Mouse (Mus musculus): Measurements from ENCODE around the gene Hist1h2ak. TPM values are rescaled to one million over a fixed set of nuclear protein-coding genes. Genes with fewer than 3 reads are reported as not detected.
"Not testable (repeated sequence)": the region's sequence is repeated elsewhere in the genome, so short reads cannot be mapped to it uniquely, and the experiment has no call there.

Hist1h2ak gene
- total RNA-seq (2021) = 10 to 100 TPM; 11.8 to 15.2 TPM
- long read RNA-seq = 0 reads

- DNase-seq (ENCODE audit: low spot score in 2 of 2) = peak; percentile 74 to 91
Measured at GRCm38 (mm10) chr13:21753524-21754285, at the start of gene Hist1h2ak, which contains the start of gene Hist1h2bn. Hist1h2ak (minus strand) TSS chr13:21753827. Hist1h2bn (plus strand) TSS chr13:21754123.

- not testable (repeated sequence) for DNase-seq (ENCODE audit: low spot score in 2 of 2)
Measured at GRCm38 (mm10) chr13:21803058-21803457, 49.4 kb upstream of the Hist1h2ak start.

- DNase-seq (ENCODE audit: low spot score in 2 of 2) = not testable (repeated sequence)
Measured at GRCm38 (mm10) chr13:21797163-21797562, 43.5 kb upstream of the Hist1h2ak start.

- DNase-seq (ENCODE audit: low spot score in 2 of 2) = no peak
Measured at GRCm38 (mm10) chr13:21795584-21795983, 42.0 kb upstream of the Hist1h2ak start.

GRCm38 (mm10) chr13:21790601-21791283 lies 37.1 kb upstream of the Hist1h2ak start:
- DNase-seq (ENCODE audit: low spot score in 2 of 2) = no peak

GRCm38 (mm10) chr13:21789925-21790324 lies 36.3 kb upstream of the Hist1h2ak start:
- DNase-seq (ENCODE audit: low spot score in 2 of 2) = no peak

- DNase-seq (ENCODE audit: low spot score in 2 of 2) = no peak
Measured at GRCm38 (mm10) chr13:21787760-21788593, 34.4 kb upstream of the Hist1h2ak start.

GRCm38 (mm10) chr13:21786899-21787629 lies 33.4 kb upstream of the Hist1h2ak start, which contains the start of the genes Hist1h2an and Hist1h2bp:
Hist1h2an (minus strand) TSS chr13:21787218.
Hist1h2bp (plus strand) TSS chr13:21787461.
- peak; percentile 87 to 95 for DNase-seq (ENCODE audit: low spot score in 2 of 2)

- no peak for DNase-seq (ENCODE audit: low spot score in 2 of 2)
Measured at GRCm38 (mm10) chr13:21786189-21786898, 32.7 kb upstream of the Hist1h2ak start.

GRCm38 (mm10) chr13:21784311-21784710 lies 30.7 kb upstream of the Hist1h2ak start:
- DNase-seq (ENCODE audit: low spot score in 2 of 2) = no peak

GRCm38 (mm10) chr13:21783734-21784161 lies 30.1 kb upstream of the Hist1h2ak start:
- peak in 1 of 2 experiments; percentile 39 for DNase-seq (ENCODE audit: low spot score in 2 of 2)

GRCm38 (mm10) chr13:21783255-21783617 lies 29.6 kb upstream of the Hist1h2ak start, which contains the start of gene Hist1h3i:
Hist1h3i (minus strand) TSS chr13:21783370.
- DNase-seq (ENCODE audit: low spot score in 2 of 2) = peak; percentile 54 to 86

GRCm38 (mm10) chr13:21782361-21783254 lies 29.0 kb upstream of the Hist1h2ak start:
- DNase-seq (ENCODE audit: low spot score in 2 of 2) = not testable (repeated sequence)

- DNase-seq (ENCODE audit: low spot score in 2 of 2) = no peak
Measured at GRCm38 (mm10) chr13:21781639-21782038, 28.0 kb upstream of the Hist1h2ak start.

GRCm38 (mm10) chr13:21781021-21781555 lies 27.5 kb upstream of the Hist1h2ak start:
- DNase-seq (ENCODE audit: low spot score in 2 of 2) = no peak

GRCm38 (mm10) chr13:21779767-21780731 lies 26.4 kb upstream of the Hist1h2ak start, which contains the start of gene Hist1h1b:
Hist1h1b (minus strand) TSS chr13:21780625.
- peak; percentile 13 to 69 for DNase-seq (ENCODE audit: low spot score in 2 of 2)

Data from layer of hippocampus, adult 18-20 months (tissue).